Mouse (Mus musculus) frontal cortex, adult 2 months (tissue): Measurements from ENCODE around the gene Gm17657. TPM values are rescaled to one million over a fixed set of nuclear protein-coding genes. Genes with fewer than 3 reads are reported as not detected.

ENCODE experiments used
- DNase-seq, 2 experiments: peaks; one replicate each; pipeline ENCODE4 v3.0.0; 2022; ENCODE audit warnings: low spot score in 1 of 2; ENCODE audit errors: extremely low spot score in 1 of 2
- polyA plus RNA-seq: library from polyadenylated mRNA; depleted of rRNA; stranded (reverse); fragments of >200 nt; gene quantifications from 2 replicates; pipeline ENCODE4 v1.2.3, GENCODE M21; 2012; rRNA removed

Gene Gm17657
- polyA plus RNA-seq, 1 experiment: not detected

- DNase-seq: peak; percentile 89 to 92
Observed at GRCm38 (mm10) chr17:29489971-29490712, 59.3 kb downstream of the Gm17657 start.

DNA sequence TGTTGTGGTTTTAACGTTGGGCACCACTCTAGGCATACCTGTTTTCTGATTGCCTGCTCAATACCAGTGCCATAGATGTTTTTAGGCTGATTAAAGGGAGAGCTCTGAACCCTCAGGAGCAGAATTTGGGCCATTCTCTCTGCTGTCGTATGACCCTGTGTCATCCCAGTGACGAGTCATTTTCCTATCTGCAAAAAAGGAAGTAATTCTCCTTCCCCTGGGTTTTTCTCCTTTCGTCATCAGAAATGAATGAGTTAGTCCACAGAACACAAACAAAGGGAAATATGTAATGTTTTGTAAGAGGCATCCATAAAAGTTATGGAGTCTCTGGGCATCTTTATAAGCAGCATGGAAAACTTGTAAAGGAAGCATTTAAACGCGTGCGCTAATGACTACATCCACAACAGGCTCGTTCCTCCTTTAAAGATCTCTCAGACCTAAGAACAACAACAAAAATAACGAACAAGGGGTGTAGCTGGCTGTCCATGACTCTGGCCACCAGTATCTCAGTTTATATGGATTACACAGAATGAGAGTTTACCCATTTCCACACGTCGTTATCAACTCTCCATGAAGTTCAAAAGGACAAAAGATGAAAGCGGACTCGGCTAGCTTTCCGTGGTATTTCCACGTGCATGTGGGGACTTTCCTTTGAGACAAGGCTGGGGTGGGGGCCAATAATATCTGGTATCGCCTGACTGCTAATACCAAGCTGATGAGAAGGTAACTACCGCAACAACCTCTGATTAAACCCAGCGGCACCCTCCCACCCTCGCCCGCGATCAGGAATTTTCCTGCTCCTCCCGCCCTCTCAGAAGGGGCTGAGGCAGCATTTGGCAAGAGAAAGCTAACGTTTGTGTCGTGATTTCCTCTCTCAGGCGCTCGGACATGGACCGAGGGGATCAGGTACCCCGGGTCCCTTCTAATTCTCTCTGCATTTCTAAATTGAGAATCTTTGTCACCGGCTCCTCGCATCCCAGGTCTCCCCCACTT lies 60.2 kb downstream of the Gm17657 start:
- no peak for DNase-seq

DNA sequence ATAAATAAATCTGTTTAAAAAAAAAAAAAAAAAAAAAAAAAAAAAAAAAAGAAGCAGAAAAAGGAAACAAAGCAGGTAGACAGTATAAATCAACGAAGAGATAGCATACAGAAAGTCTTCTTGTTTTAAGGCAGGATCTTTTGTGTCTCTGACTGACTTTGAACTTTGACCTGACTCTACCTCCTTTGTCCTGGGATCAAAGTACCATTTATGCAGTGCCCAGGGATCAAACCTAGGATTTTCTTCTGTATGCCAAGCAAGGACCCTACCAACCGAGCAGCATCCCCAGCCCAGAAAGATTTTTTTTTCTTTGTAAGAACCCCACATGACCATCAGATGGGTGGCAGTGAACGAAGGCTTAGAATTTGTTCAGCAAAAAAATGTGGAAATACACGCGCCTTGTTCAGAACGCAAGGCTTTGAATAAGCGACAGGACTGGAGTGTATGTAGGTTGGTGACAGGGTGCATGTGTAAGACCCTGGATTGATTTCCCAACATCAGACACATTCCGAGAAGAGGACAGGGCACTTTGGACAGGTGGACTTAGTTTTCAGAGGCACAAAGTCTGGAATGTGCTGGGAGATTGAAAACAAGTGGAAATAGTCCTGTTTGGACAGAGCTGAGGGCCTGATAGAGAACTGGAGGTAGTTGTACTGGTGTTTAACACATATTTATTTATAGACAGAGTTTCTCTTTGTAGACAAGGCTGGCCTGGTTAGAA lies 61.0 kb downstream of the Gm17657 start:
- no peak for DNase-seq

DNA sequence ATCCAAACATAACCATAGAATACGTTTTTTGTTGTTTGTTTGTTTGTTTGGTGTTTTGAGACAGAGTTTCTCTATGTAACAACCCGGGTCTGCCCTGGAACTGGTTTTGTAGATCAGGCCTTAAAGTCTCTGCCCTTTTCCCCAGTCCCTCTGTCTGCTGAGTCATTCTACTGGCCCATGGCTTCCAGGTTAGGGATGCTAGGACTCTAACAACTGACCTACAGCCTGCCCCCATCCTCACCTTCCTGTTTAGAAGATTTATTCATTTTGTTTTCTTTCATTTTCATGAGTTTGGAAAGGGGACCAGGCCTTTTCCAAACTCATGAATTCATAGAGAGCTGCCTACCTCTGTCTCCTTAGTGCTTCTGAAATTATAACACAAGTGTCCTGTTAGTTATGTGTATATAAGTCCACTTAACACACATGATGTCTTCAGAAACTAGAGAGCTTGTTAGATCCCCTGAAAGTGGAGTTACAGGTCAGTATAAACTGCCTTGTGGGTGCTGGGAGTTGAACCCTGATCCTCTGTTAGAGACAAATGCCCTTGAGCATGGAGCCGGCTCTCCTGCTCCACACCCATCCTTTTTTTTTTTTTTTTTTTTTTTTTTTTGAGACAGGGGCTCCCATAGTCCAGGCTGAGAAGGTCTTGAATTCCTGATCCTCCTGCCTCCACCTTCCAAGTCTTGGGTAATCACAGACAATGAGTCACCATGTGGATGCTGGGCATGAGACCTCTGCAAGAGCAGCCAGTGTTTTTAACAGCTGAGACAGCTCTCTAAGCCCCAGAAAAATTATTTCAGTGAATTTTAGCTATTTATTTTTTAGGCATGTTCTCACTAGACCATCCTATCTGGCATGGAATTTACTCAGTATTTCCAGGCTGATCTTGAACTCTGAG lies 63.9 kb downstream of the Gm17657 start:
- DNase-seq: no peak

- no peak for DNase-seq
Observed at GRCm38 (mm10) chr17:29484431-29484830, 65.0 kb downstream of the Gm17657 start.

- DNase-seq: no peak
Observed at GRCm38 (mm10) chr17:29483282-29483681, 66.2 kb downstream of the Gm17657 start.

DNA sequence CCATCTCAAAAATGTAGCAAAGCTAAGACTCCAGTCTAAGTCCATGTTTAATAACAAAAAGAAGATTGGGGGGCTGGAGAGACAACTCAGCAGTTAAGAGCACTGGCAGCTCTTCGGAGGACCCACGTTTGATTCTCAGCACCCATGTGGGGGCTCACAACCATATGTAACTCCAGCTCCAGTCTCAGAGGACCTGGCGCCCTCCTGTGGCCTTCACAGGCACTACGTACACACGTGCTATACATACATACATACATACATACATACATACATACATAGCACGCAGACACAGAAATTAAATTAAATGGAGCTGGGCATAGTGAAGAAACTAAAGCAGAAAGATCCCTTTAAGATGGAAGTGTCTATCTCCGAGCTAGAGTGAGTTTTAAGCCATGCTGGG lies 66.8 kb downstream of the Gm17657 start:
- no peak for DNase-seq

DNA sequence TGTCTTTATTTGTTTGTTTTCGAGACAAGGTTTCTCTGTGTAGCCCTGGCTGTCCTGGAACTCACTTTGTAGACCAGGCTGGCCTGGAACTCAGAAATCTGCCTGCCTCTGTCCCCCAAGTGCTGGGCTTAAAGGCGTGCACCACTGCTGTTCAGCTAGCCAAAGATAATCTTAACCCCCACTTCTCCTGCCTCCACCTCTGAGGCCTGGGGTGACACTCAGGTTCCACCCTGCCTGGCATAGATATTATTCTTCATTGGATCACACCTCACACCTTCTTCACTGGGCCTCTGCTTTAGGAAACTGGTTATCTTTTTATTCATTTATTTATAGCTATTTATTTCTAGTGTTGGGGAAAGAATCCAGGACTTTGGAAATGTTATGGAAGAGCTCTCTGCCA lies 69.2 kb downstream of the Gm17657 start:
- no peak for DNase-seq

- DNase-seq: no peak
Observed at GRCm38 (mm10) chr17:29478271-29478670, 71.2 kb downstream of the Gm17657 start.

DNA sequence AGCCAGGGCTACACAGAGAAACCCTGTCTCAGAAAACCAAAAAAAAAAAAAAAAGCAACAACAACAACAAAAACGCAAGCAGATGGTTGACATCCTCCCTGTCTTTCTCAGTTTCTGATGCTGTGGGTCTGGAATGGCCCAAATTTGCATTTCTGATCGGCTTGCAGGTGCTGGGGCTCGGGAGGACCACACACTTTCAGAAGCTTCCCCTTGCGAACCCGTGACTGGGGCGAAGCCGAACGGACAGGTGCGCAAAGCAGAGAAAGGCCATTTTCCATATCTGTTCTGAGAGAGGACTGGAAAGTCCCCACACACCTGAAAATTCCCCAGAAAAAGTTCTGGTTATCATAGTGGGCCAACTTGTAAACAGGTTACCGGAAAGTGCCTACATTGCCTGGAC lies 72.1 kb downstream of the Gm17657 start:
- DNase-seq: no peak

- DNase-seq: no peak
Observed at GRCm38 (mm10) chr17:29476461-29476860, 73.0 kb downstream of the Gm17657 start.

DNA sequence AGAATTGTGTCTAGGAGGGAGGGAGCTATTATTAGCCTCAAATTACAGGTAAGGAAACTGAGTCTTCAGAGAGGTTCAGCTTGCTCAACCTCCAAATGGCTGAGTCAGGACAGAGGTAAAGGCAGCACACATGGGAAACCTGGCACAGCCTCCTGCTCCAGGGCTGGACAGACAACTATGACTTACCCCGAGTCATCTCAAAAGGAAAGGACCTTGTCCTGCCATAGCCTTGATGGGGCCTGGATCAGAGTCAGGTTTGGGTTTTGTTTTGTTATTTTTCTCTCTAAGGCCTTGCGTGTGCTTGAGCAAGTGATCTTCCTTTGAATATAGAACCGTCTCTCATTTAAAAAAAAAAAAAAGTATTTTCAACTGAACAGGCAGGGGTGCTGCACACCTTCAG lies 74.3 kb downstream of the Gm17657 start:
- DNase-seq: no peak

- no peak for DNase-seq
Observed at GRCm38 (mm10) chr17:29474036-29474435, 75.4 kb downstream of the Gm17657 start.

GRCm38 (mm10) chr17:29473466-29473865 lies 76.0 kb downstream of the Gm17657 start:
- no peak for DNase-seq

Other genes with a start within 250 kb of the Gm17657 start
- 0.97 and 1.1 TPM in 2 replicates for gene Pi16, start 232.0 kb downstream of the Gm17657 start, polyA plus RNA-seq
- gene Mtch1, start 201.7 kb downstream of the Gm17657 start, polyA plus RNA-seq: 548 and 552 TPM in 2 replicates
- gene Fgd2, start 188.7 kb downstream of the Gm17657 start, polyA plus RNA-seq: 11.0 and 14.7 TPM in 2 replicates
- gene Pim1, start 58.9 kb downstream of the Gm17657 start, polyA plus RNA-seq: 3.2 and 3.7 TPM in 2 replicates
- gene Tbc1d22b, start 147 bp upstream of the Gm17657 start, polyA plus RNA-seq: 35.5 and 35.8 TPM in 2 replicates
- gene Tmem217, start 2.7 kb upstream of the Gm17657 start, polyA plus RNA-seq: 0.16 and 0.88 TPM in 2 replicates
- 61.7 and 62.8 TPM in 2 replicates for gene Rnf8, start 65.2 kb upstream of the Gm17657 start, polyA plus RNA-seq
- gene Gm28043, start 65.2 kb upstream of the Gm17657 start, polyA plus RNA-seq: 2.7 and 3.3 TPM in 2 replicates
- 72.7 and 82.6 TPM in 2 replicates for gene Cmtr1, start 111.0 kb upstream of the Gm17657 start, polyA plus RNA-seq
- gene Ccdc167, start 167.4 kb upstream of the Gm17657 start, polyA plus RNA-seq: 13.6 and 15.4 TPM in 2 replicates